Mouse (Mus musculus) midbrain, embryonic 11.5 days (tissue): ENCODE data around the gene Tnk2. TPM values are rescaled to one million over a fixed set of nuclear protein-coding genes. Genes with fewer than 3 reads are reported as not detected.

Experiments
- ATAC-seq: fragments of 200-750 bp; cut with Nextera tagmentation; 2 replicates; pipeline ENCODE4 v1.8.0; 2017; ENCODE audit warnings: moderate TSS enrichment, moderate library complexity; ENCODE audit not compliant: low FRiP score
- DNase-seq: peaks from one replicate; pipeline ENCODE4 v3.0.0; 2015; ENCODE audit warnings: low spot score; ENCODE audit errors: missing footprints
- H3K27ac ChIP-seq: fragments of 300-500 bp; sonication (generic); 2 replicates; pipeline ENCODE4 v1.5.1; 2014; ENCODE audit warnings: low read depth, low read length
- H3K27me3 ChIP-seq: fragments of 300-500 bp; sonication (generic); 2 replicates; pipeline ENCODE4 v1.6.1; 2014; ENCODE audit warnings: mild to moderate bottlenecking, low read length, moderate library complexity, mixed read lengths; ENCODE audit not compliant: control insufficient read depth, insufficient read depth
- H3K36me3 ChIP-seq: fragments of 300-500 bp; sonication (generic); 2 replicates; pipeline ENCODE4 v1.6.1; 2014; ENCODE audit warnings: mild to moderate bottlenecking, low read length, moderate library complexity, mixed read lengths; ENCODE audit not compliant: control insufficient read depth, insufficient read depth
- H3K4me1 ChIP-seq: fragments of 300-500 bp; sonication (generic); 2 replicates; pipeline ENCODE4 v1.6.1; 2014; ENCODE audit warnings: low read length; ENCODE audit not compliant: control insufficient read depth, insufficient read depth
- H3K4me2 ChIP-seq: fragments of 300-500 bp; sonication (generic); 2 replicates; pipeline ENCODE4 v1.6.1; 2014; ENCODE audit warnings: mild to moderate bottlenecking, moderate library complexity
- H3K4me3 ChIP-seq: fragments of 300-500 bp; sonication (generic); 2 replicates; pipeline ENCODE4 v1.5.1; 2014; ENCODE audit warnings: low read depth, low read length
- H3K9ac ChIP-seq: fragments of 300-500 bp; sonication (generic); 2 replicates; pipeline ENCODE4 v1.6.1; 2014; ENCODE audit warnings: low read length
- H3K9me3 ChIP-seq: fragments of 300-500 bp; sonication (generic); 2 replicates; pipeline ENCODE4 v1.6.1; 2016; ENCODE audit warnings: low read length; ENCODE audit not compliant: control insufficient read depth
- WGBS: fragments of 180-500 bp; shearing (Covaris S2); extraction: QIAGEN DNeasy Blood & Tissue Kit; methylation state at CpG from one replicate; pipeline ENCODE4 v1.1.7; 2014; 5-methylcytosine and 5-hydroxymethylcytosine counted together
- polyA plus RNA-seq: library from polyadenylated mRNA; unstranded; fragments of >200 nt; fragmentation: Nextera tagmentation; extraction: Ambion mirVana; gene quantifications from 2 replicates; pipeline ENCODE4 v1.2.1, GENCODE M21; 2014

Tnk2 gene
- polyA plus RNA-seq, 1 experiment from 2014 or later = 6.6 TPM

GRCm38 (mm10) chr16:32608712-32609400 lies 34.8 kb upstream of the Tnk2 start, which contains the start of gene Tfrc:
Gene Tfrc (plus strand): TSS chr16:32608920.
- H3K9ac ChIP-seq = peak within 1 kb of the TSS; percentile 86
- WGBS = under 1% methylated on average over 72 of the region's 73 CpGs
- peak; percentile 97 for ATAC-seq

DNA sequence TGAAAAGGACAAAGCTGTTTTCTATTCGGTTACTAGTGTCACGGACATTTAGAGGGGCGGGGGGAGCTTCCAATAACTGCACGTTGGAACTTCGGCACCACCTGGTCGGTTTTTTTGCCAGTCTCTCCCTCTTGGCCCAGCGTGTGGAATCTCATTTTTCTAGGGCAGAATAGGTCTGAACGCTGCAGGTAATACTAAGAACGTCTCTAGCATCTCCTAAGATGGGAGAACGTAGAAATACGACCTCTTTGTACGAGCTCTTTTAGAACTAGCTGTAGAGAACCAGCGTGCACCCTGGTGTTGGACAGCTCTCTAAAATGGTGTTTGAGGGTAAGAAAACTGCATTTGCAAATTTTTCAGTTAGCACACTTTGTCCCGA lies 34.3 kb upstream of the Tnk2 start:
- H3K4me2 ChIP-seq = peak overlapping the region; percentile 62

More at GRCm38 (mm10) chr16:32608712-32609400, 34.8 kb upstream of the Tnk2 start, which contains the start of gene Tfrc:
- no peaks in the 10 kb centered on the region for H3K36me3 ChIP-seq
- H3K27me3 ChIP-seq = no peaks in the 10 kb centered on the region
- peak within 1 kb of the TSS; percentile 87 for H3K27ac ChIP-seq
- H3K4me3 ChIP-seq = peak within 1 kb of the TSS; percentile 72
- DNase-seq = peak; percentile 100
- peak within 1 kb of the TSS; percentile 62 for H3K4me2 ChIP-seq
- H3K9me3 ChIP-seq = no peaks in the 10 kb centered on the region
- H3K4me1 ChIP-seq = peaks cover 7% of the 10 kb centered on the region

DNA sequence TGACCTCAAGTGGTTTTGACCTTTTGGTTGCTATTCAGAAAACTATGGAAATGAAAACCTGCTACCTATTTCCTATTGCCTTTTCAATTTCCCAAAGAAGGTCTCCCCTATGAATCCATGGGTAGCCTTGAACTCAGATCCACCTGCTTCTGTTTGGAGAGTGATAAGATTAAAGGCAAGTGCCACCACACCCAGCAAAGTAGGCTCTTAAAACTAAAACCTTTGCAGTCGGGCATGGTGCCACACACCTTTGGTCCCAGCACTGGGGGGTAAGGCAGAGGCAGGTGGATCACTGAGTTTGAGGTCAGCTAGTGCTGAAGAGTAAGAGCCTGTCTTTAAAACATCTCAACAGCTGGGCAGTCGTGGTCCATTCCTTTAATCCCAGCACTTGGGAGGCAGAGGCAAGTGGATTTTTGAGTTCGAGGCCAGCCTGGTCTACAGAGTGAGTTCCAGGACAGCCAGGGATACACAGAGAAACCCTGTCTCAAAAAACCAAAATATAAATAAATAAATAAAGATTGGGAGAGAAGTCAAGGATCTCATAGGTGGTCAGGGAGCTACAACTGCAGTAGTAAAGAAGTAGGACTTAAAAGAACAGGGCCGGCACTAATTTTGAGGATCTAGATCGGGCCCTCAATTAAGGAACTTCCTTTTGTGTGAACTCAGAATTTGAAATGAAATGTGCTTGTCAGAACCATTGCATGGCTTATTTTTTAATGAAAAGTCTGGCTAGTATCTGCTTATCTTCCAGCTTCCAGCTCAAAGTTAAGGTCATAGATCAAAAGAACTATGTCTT lies 33.0 kb upstream of the Tnk2 start:
- DNase-seq = no peak
- Histone ChIP-seq H3K27ac (no peak overlapping the region), H3K4me3 (peak overlapping the region; percentile 72), H3K36me3 (no peaks in the 10 kb centered on the region; the same call in 1 of the 2 replicates), H3K27me3 (no peaks in the 10 kb centered on the region), H3K9ac (no peak overlapping the region), H3K4me1 (peaks cover 7% of the 10 kb centered on the region), H3K9me3 (no peaks in the 10 kb centered on the region), H3K4me2 (peak overlapping the region; percentile 62)
- whole genome bisulfite sequencing = 77% methylated on average over 5 of the region's 5 CpGs
- ATAC-seq = no peak

More for the DNA sequence above, 34.3 kb upstream of the Tnk2 start:
- Histone ChIP-seq H3K27ac (peak overlapping the region; percentile 87), H3K36me3 (no peaks in the 10 kb centered on the region; the same call in 1 of the 2 replicates), H3K27me3 (no peaks in the 10 kb centered on the region), H3K9ac (peak overlapping the region; percentile 86), H3K9me3 (no peaks in the 10 kb centered on the region), H3K4me1 (peaks cover 7% of the 10 kb centered on the region), H3K4me3 (peak overlapping the region; percentile 72)
- DNase-seq = no peak
- under 1% methylated on average over 14 of the region's 14 CpGs for WGBS
- ATAC-seq = no peak

- no peak for ATAC-seq
- no peak overlapping the region for H3K4me3 ChIP-seq
- H3K27me3 ChIP-seq = no peaks in the 10 kb centered on the region
- no peaks in the 10 kb centered on the region for H3K9me3 ChIP-seq
- DNase-seq = no peak
- H3K27ac ChIP-seq = no peak overlapping the region
- peaks cover 7% of the 10 kb centered on the region for H3K4me1 ChIP-seq
- WGBS = 95% methylated on average over 1 of the region's 1 CpGs
- H3K36me3 ChIP-seq = peaks cover 3% of the 10 kb centered on the region; the same call in 1 of the 2 replicates
- no peak overlapping the region for H3K4me2 ChIP-seq
- no peak overlapping the region for H3K9ac ChIP-seq
These were observed 31.6 kb upstream of the Tnk2 start for GRCm38 (mm10) chr16:32612052-32612451.

GRCm38 (mm10) chr16:32613269-32613834 lies 30.3 kb upstream of the Tnk2 start:
- ATAC-seq = no peak
- Histone ChIP-seq H3K4me3 (no peak overlapping the region), H3K9ac (no peak overlapping the region), H3K27ac (no peak overlapping the region), H3K36me3 (peaks cover 6% of the 10 kb centered on the region), H3K9me3 (no peaks in the 10 kb centered on the region), H3K27me3 (no peaks in the 10 kb centered on the region), H3K4me1 (peaks cover 7% of the 10 kb centered on the region), H3K4me2 (no peak overlapping the region)
- no peak for DNase-seq
- WGBS = 90% methylated on average over 3 of the region's 3 CpGs

DNA sequence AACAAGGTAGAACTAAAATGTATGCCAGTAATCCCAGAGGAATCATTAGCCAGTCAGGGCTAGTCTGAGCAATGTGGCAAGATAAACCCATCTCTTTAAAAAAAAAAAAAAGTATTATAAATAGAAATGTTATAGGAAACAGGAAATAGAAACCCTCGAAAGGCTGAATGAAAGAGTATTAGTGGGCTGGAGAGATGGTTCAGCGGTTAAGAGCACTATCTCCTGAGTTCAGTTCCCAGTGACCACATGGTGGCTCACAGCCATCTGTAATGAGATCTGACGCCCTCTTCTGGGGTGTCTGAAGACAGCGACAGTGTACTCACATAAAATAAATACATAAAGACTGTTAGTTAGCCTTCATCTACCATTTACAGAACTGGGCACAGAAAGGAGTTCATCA lies 29.6 kb upstream of the Tnk2 start:
- DNase-seq = no peak
- Histone ChIP-seq H3K4me3 (no peak overlapping the region), H3K9ac (no peak overlapping the region), H3K4me2 (no peak overlapping the region), H3K9me3 (no peaks in the 10 kb centered on the region), H3K27ac (no peak overlapping the region), H3K4me1 (peaks cover 7% of the 10 kb centered on the region), H3K36me3 (peaks cover 6% of the 10 kb centered on the region), H3K27me3 (no peaks in the 10 kb centered on the region)
- WGBS = 67% methylated on average over 4 of the region's 4 CpGs
- ATAC-seq = no peak

GRCm38 (mm10) chr16:32618946-32619345 lies 24.7 kb upstream of the Tnk2 start:
- no peaks in the 10 kb centered on the region for H3K9me3 ChIP-seq
- H3K4me2 ChIP-seq = no peak overlapping the region
- no peaks in the 10 kb centered on the region for H3K4me1 ChIP-seq
- H3K9ac ChIP-seq = no peak overlapping the region
- DNase-seq (no peak), ATAC-seq (no peak)
- H3K36me3 ChIP-seq = peaks cover 22% of the 10 kb centered on the region
- H3K4me3 ChIP-seq = no peak overlapping the region
- no peak overlapping the region for H3K27ac ChIP-seq
- 92% methylated on average over 1 of the region's 1 CpGs for WGBS
- H3K27me3 ChIP-seq = no peaks in the 10 kb centered on the region

DNA sequence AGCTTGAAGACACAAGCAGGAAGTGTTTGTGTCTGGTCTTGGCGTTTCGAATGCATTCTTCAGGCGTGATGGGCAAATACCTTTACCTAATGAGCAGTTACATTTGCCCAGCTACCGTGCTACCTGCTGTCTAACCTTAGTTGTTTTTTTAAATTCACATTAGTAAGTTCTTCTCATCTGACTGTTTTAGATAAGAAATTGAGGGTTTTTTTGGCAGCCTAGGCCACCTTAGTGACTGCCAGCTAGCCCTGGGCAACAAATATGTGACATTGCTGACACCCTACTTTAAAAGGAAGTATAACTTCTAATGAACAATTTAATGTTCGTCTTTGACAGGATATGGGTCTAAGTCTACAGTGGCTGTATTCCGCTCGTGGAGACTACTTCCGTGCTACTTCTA lies 15.5 kb upstream of the Tnk2 start:
- Histone ChIP-seq H3K9ac (no peak overlapping the region), H3K4me2 (no peak overlapping the region), H3K9me3 (no peaks in the 10 kb centered on the region), H3K27ac (no peak overlapping the region), H3K4me1 (no peaks in the 10 kb centered on the region), H3K36me3 (peaks cover 23% of the 10 kb centered on the region), H3K27me3 (no peaks in the 10 kb centered on the region), H3K4me3 (no peak overlapping the region)
- WGBS = 97% methylated on average over 8 of the region's 8 CpGs
- ATAC-seq = no peak
- no peak for DNase-seq
